Mouse (Mus musculus) adipocyte (in vitro differentiated cells): ENCODE results near the gene Ccdc85b.
A peak's percentile ranks its signal among the peaks of the same experiment; 100 is the strongest.
"Not testable (repeated sequence)": the region's sequence is repeated elsewhere in the genome, so short reads cannot be mapped to it uniquely, and the experiment has no call there.

Source experiments
- DNase-seq: peaks from one replicate; pipeline ENCODE4 v3.0.0-alpha.2; 2016; ENCODE audit warnings: low spot score

Gene Ccdc85b

GRCm38 (mm10) chr19:5424782-5425741 lies 32.6 kb downstream of the Ccdc85b start, which contains the start of the genes Drap1 and AI837181:
Drap1 (minus strand) TSS chr19:5424979.
AI837181 (plus strand) TSS chr19:5425144.
- peak; percentile 98 for DNase-seq

- no peak for DNase-seq
Measured at GRCm38 (mm10) chr19:5424092-5424781, 33.5 kb downstream of the Ccdc85b start.

GRCm38 (mm10) chr19:5423561-5423960 lies 34.1 kb downstream of the Ccdc85b start:
- no peak for DNase-seq

- DNase-seq: no peak
Measured at GRCm38 (mm10) chr19:5422895-5423443, 34.7 kb downstream of the Ccdc85b start.

GRCm38 (mm10) chr19:5422267-5422666 lies 35.4 kb downstream of the Ccdc85b start:
- no peak for DNase-seq

- no peak for DNase-seq
Measured at GRCm38 (mm10) chr19:5421784-5422183, 35.9 kb downstream of the Ccdc85b start.

GRCm38 (mm10) chr19:5420579-5420978 lies 37.1 kb downstream of the Ccdc85b start:
- no peak for DNase-seq

- DNase-seq: no peak
Measured at GRCm38 (mm10) chr19:5419630-5420029, 38.1 kb downstream of the Ccdc85b start.

GRCm38 (mm10) chr19:5418750-5419466 lies 38.8 kb downstream of the Ccdc85b start:
- DNase-seq: no peak

GRCm38 (mm10) chr19:5414534-5414957 lies 43.1 kb downstream of the Ccdc85b start:
- peak; percentile 58 for DNase-seq

GRCm38 (mm10) chr19:5413840-5414239 lies 43.9 kb downstream of the Ccdc85b start:
- DNase-seq: no peak

- no peak for DNase-seq
Measured at GRCm38 (mm10) chr19:5411961-5412360, 45.7 kb downstream of the Ccdc85b start.

- no peak for DNase-seq
Measured at GRCm38 (mm10) chr19:5410641-5411040, 47.1 kb downstream of the Ccdc85b start.

- DNase-seq: peak; percentile 75
Measured at GRCm38 (mm10) chr19:5409068-5409467, 48.6 kb downstream of the Ccdc85b start.

- DNase-seq: peak; percentile 42
Measured at GRCm38 (mm10) chr19:5408057-5409001, 49.4 kb downstream of the Ccdc85b start.

GRCm38 (mm10) chr19:5407133-5407532 lies 50.6 kb downstream of the Ccdc85b start:
- DNase-seq: no peak

GRCm38 (mm10) chr19:5406531-5407126 lies 51.1 kb downstream of the Ccdc85b start:
- not testable (repeated sequence) for DNase-seq

- no peak for DNase-seq
Measured at GRCm38 (mm10) chr19:5405924-5406323, 51.8 kb downstream of the Ccdc85b start.
